Mouse (Mus musculus) cortical plate, adult 2 months (tissue): ENCODE data around the gene Aldh16a1.

Experiments used
- CTCF ChIP-seq: fragments of 200-500 bp; IDR thresholded peaks from 2 replicates; pipeline ENCODE4 v1.5.1; 2011; ENCODE audit warnings: mild to moderate bottlenecking, control low read depth, low read length; ENCODE audit not compliant: insufficient read depth; ENCODE audit errors: extremely low read depth
- POLR2A ChIP-seq: fragments of 200-500 bp; IDR thresholded peaks from 2 replicates; pipeline ENCODE4 v1.6.1; 2011; ENCODE audit warnings: mild to moderate bottlenecking, low read length, control low read depth; ENCODE audit not compliant: insufficient read depth; ENCODE audit errors: extremely low read depth

DNA sequence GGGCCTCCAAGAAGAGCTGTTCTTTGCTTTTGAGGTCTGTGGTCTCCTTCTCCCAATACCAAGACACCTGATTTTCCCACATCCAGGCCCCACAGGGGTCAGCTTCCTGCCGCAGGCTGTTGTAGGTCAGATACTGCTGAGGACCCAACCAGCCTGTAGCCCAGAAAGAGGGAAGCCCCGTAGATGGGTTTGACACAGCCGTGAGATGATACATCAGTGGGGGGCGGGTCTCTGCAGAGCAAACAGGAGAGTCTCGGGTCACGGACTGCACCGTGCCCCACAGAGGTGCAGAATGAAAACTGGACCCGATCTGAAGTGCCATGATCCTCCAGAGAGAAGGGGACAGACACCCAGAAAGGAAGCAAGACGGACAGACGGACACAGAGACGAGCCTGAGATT lies 51.9 kb downstream of the Aldh16a1 start:
- TF ChIP-seq CTCF (no peak), POLR2A (no peak)
